Mouse (Mus musculus) neural tube, embryonic 10.5 days (tissue): ENCODE results near the gene Cdk10.
"Not testable (repeated sequence)": the region's sequence is repeated elsewhere in the genome, so short reads cannot be mapped to it uniquely, and the experiment has no call there.

Experiments used
- DNase-seq: peaks from one replicate; pipeline ENCODE4 v3.0.0-alpha.2; 2017; ENCODE audit warnings: low spot score; ENCODE audit errors: extremely low spot score

The Cdk10 gene

GRCm38 (mm10) chr8:123232553-123232952, 7.9 kb downstream of the Cdk10 start:
- no peak for DNase-seq

GRCm38 (mm10) chr8:123233300-123233699, 8.7 kb downstream of the Cdk10 start:
- DNase-seq, result no peak

GRCm38 (mm10) chr8:123233760-123234159, 9.1 kb downstream of the Cdk10 start:
- no peak for DNase-seq

DNA sequence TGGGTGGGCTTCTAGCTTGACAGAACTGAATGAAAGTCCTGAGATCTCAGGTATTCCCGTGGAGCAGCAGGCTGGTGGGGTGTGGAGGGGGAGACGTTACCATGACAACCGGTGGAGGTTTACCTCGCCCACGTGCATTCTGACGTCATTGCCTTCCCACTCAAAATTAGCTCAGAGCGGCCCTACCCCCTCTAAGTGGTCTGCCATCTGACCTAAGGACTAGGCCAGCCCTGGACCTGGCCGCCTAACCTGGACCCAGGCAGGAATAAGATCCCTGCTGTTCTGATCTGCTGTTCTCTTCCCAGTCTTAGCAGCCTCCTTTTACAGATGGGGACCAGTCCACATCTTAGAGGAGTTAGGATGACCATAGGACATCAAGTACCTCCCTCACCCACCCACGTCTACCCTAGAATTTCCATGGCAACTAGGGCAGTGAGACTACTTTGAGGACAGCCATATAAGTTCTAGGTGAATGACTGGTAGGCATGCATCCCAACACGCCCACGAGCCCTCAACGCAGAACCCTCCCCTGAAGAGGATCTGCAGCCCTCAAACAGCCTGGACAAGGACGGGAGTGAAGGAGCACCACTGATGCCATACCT, 10.4 kb downstream of the Cdk10 start:
- DNase-seq, result no peak

- DNase-seq, result peak; percentile 81
Observed at GRCm38 (mm10) chr8:123235520-123236497, 11.2 kb downstream of the Cdk10 start, which contains the start of gene Spata2l. Gene Spata2l (minus strand): TSS chr8:123236233.

DNA sequence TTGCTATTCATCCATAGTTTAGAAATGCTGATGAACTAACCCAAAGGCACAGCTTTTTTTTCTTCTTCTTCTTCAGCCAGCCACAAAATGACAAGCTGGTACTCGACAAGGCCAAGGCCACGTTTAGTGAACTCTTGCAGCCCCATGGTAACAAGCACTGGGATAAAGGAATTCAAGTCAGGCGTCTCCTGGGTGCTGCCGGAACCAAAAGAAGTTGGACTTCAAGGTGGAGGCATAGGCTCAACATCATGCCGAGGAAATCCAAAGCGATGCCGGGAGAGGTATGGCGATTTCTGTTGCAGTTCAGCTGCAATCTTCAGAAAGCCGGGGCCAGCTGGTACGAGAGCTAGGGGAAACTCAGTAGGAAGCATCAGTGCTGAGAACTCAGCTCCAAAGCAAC, 14.8 kb downstream of the Cdk10 start:
- DNase-seq, result no peak

GRCm38 (mm10) chr8:123242107-123242923, 17.7 kb downstream of the Cdk10 start:
- no peak for DNase-seq

DNA sequence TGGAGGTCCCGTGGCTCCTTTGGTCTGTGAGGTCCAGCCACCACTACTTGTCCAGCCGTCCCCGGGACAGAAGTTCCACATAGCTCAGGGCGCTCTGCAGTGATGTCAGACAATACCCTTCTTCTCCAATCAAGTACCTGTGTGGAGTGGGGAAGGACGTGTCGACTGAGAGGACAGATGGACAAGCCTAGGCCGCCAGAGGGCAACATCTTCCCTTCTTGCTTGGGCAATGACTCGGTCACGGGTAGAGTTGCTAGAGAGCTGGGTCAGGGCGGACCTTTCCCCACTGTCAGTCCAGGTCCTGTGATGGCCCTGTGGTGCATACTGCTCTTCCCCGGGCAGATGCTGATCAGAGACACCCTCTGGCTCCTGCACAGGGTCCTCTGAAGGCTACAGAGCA, 18.4 kb downstream of the Cdk10 start:
- no peak for DNase-seq

DNA sequence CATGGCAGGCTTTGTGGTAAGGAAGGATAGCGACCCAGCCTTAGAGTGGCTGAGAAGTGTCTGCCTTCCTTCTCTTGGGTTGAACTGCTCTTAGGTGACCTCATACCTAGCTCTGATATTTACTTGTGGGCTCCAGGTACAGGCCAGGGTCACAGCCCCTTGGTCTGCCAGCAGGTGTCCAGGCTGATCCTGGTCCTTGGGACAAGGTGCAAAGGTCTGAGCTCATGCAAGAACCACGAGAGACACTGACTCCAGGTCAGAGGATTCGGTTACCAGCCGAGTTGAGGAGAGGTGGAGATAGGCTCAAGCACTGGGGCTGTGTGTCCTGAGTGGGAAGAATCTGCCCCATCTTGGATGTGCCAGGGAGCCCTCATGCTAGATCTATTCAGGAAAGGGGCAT, 19.7 kb downstream of the Cdk10 start:
- no peak for DNase-seq

DNA sequence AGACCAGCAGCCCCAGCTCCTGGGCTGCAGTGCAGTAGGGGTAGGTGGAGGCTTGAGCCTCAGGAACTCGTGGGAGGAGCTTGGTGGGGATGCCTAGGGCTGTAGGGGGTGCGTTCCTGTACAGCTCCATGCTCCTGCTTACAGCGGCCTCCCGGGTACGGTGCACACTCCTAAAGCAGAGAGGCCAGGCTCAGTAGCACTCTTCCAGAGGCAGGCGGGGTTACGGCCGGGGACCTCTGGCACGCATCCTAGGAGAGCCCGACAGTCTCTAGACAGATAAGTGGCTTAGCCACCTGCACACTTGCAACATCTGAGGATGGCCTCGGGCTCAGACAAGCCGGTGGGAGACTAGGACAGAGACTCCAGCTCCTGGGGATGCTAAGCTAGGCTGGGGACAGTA, 20.9 kb downstream of the Cdk10 start:
- DNase-seq, result no peak

GRCm38 (mm10) chr8:123247748-123248147, 23.1 kb downstream of the Cdk10 start:
- DNase-seq, result no peak

DNA sequence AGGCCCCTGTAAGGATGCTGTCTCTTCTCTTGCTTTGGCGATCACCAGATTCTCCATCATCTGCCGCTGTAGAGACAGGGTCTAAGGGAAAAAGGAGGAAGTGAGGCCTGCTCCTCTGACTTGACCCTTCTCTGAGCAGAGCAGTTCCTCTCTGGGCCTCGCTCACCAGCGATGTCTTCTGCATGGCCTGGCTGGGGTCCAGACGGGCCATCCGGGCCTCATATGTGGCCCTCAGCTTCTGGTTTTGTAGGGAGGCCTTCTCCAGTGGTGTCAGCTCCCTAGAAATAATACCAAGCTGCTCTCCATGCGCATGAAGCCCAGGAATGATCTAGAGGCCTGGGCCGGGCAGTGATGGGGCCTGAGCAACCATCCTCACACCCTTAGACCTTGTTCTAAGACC, 24.0 kb downstream of the Cdk10 start:
- no peak for DNase-seq

DNA sequence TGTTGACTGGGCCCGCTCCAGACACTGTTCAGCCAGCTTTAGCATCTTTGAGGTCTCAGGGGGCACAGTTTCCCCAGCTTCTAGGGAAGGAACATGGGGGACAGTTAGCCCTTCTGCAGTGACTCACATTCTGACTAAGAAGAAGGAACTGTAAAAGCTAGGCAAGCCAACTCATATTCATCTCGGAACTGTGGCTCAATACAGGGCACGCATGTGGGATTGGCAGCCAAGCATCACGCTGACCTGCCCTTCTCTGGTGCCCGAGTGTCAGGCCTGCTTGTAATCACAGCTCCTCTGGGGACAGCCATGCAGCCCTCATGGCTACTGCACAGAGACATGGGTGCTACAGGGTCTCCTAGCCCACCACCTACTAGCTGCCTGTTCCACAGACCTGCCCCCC, 26.3 kb downstream of the Cdk10 start:
- no peak for DNase-seq

GRCm38 (mm10) chr8:123252925-123253324, 28.3 kb downstream of the Cdk10 start:
- no peak for DNase-seq

DNA sequence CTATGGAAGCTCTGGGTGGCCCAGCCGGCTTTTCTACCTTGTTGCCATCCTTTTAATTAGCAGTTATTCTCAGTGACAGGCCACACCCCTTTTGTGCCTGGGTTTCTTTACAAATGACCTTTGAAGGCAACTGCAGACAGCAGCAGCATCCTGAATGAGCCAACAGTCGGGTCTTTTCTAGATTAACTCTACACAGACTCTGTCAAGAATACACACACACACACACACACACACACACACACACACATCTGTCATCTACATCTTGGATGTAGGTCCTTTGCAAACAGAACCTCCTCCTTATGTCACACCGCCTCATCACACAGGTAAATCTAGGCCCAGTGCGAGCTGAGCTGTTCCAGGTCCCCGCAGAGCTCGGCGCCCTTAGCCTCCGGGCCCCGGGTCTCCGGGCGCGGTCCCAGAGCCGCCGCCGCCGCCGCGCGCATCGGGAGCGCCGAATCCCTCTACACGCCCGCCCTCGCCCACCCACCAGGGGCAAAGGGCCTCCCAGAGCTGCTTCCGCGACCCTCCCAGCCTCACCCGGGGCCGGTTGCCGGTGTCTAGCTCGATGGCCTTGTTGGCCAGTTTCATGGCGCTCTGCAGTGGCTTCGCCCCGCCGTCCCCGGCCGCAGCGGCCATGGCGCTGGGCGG, 28.9 kb downstream of the Cdk10 start:
- no peak for DNase-seq

GRCm38 (mm10) chr8:123254099-123254885, 29.6 kb downstream of the Cdk10 start, which contains the start of the genes Zfp276 and Vps9d1:
Gene Zfp276 (plus strand): TSS chr8:123254195.
Gene Vps9d1 (minus strand): TSS chr8:123254348.
- DNase-seq, result peak; percentile 90

GRCm38 (mm10) chr8:123255170-123255569, 30.5 kb downstream of the Cdk10 start:
- DNase-seq, result no peak

DNA sequence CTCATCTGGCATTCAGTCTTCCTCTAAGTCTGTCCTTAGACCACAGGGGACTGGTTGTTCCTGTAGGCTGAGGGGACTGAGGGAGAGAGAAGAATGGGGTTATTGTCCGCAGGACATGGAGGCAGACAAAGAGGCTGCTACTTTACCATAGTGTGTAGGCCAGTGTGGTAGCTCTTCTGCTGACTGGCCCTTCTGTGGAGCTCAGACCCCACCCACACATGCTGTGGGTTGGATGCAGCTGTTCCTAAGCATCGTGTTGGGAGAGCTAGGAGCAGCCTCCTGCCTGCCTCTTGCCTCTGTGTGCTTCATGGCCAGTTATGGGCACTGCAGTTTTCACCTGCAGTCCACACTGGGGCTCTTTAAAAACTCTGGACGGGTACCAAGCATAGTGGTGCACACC, 32.5 kb downstream of the Cdk10 start:
- no peak for DNase-seq

DNA sequence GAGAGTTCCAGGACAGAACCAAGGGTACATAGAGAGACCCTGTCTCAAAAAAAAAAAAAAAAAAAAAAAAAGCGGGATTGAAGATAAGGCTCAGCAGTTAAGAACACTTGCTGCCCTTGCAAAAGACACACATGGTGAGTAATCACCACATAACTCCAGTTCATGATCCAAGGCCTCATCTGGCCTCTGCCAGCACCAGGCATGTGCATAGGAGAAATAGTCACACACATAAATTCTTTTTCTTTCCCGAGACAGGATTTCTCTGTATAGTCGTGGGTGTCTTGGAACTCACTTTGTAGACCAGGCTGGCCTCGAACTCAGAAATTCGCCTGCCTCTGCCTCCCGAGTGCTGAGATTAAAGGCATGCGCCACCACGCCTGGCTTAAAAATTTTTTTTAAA, 33.0 kb downstream of the Cdk10 start:
- DNase-seq, result not testable (repeated sequence)

GRCm38 (mm10) chr8:123267926-123268656, 43.4 kb downstream of the Cdk10 start:
- DNase-seq, result peak; percentile 27
